Mouse (Mus musculus): ENCODE results near the gene Cpne1. TPM values are rescaled to one million over a fixed set of nuclear protein-coding genes. Genes with fewer than 3 reads are reported as not detected.

Gene Cpne1
- polyA plus RNA-seq, 1 experiment from 2014 or later = 41.5 TPM

- Histone ChIP-seq H3K4me2 (ENCODE audit: low read depth, low read length) (no peak overlapping the region), H3K27ac (ENCODE audit: low read length) (no peak overlapping the region), H3K27me3 (replicated peaks; ENCODE audit: control insufficient read depth, insufficient read depth, low read length) (no peaks in the 10 kb centered on the region), H3K9me3 (ENCODE audit: control insufficient read depth, low read length) (no peaks in the 10 kb centered on the region), H3K36me3 (ENCODE audit: control insufficient read depth, insufficient read depth, low read length) (no peaks in the 10 kb centered on the region), H3K9ac (ENCODE audit: low read depth, low read length) (no peak overlapping the region), H3K4me1 (ENCODE audit: control insufficient read depth, insufficient read depth, low read length) (no peaks in the 10 kb centered on the region), H3K4me3 (ENCODE audit: low read length) (no peak overlapping the region)
- WGBS = 86% methylated on average over 7 of the region's 7 CpGs
- ATAC-seq = no peak
Measured at GRCm38 (mm10) chr2:156087391-156088110, 24.2 kb downstream of the Cpne1 start.

DNA sequence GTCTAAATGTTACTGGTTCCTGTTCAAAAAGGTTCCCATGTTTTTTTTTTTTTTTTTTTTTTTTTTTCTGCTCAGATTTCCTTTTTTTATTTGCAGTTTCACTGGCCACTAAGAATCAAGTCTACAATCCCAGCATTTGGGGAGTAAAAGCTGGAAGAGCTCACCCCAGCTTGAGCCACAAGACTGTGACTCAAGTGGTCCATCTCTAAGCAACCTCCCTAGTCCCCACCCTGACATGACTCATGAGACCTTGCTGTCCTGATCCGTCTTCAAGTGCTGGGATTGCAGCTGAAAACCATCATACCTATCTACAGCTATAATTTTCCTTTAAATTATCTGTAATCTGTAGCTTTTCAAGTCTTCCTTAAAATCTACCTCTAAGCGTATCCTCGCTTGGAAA is 27.2 kb downstream of the Cpne1 start:
- no peak for ATAC-seq
- Histone ChIP-seq H3K4me3 (ENCODE audit: low read length) (no peak overlapping the region), H3K4me2 (ENCODE audit: low read depth, low read length) (no peak overlapping the region), H3K4me1 (ENCODE audit: control insufficient read depth, insufficient read depth, low read length) (0 out of 2 replicates have a peak, but pooled peaks cover 3% of the 10 kb centered on the region), H3K27ac (ENCODE audit: low read length) (no peak overlapping the region), H3K9me3 (ENCODE audit: control insufficient read depth, low read length) (no peaks in the 10 kb centered on the region), H3K36me3 (ENCODE audit: control insufficient read depth, insufficient read depth, low read length) (no peaks in the 10 kb centered on the region), H3K9ac (ENCODE audit: low read depth, low read length) (no peak overlapping the region), H3K27me3 (replicated peaks; ENCODE audit: control insufficient read depth, insufficient read depth, low read length) (no peaks in the 10 kb centered on the region)
- WGBS = 85% methylated on average over 3 of the region's 3 CpGs

DNA sequence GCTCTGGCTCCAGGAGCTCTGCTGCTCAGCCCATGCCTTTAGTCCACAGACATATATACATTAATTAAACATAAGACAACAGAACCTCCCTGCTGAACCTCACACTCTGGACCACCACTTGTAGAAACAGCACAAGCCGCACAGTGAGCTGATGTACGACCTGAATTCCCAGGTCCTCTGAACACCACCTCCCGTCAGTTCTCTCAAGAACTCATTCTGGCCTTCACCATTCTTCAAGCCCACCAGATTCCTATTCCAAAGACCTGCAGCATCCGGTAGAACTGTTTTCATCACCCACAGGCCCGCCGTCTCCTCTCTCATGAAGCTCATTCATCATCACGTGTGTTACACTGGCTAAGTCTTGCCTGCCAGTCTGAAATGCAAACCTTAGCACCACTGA is 31.4 kb downstream of the Cpne1 start:
- Histone ChIP-seq H3K4me3 (ENCODE audit: low read length) (no peak overlapping the region), H3K27me3 (replicated peaks; ENCODE audit: control insufficient read depth, insufficient read depth, low read length) (no peaks in the 10 kb centered on the region), H3K36me3 (ENCODE audit: control insufficient read depth, insufficient read depth, low read length) (peaks cover 21% of the 10 kb centered on the region), H3K4me1 (ENCODE audit: control insufficient read depth, insufficient read depth, low read length) (0 out of 2 replicates have a peak, but pooled peaks cover 3% of the 10 kb centered on the region), H3K9me3 (ENCODE audit: control insufficient read depth, low read length) (no peaks in the 10 kb centered on the region), H3K9ac (ENCODE audit: low read depth, low read length) (no peak overlapping the region), H3K27ac (ENCODE audit: low read length) (no peak overlapping the region), H3K4me2 (ENCODE audit: low read depth, low read length) (no peak overlapping the region)
- WGBS = 66% methylated on average over 7 of the region's 7 CpGs
- no peak for ATAC-seq

GRCm38 (mm10) chr2:156079674-156080073 is 32.1 kb downstream of the Cpne1 start:
- Histone ChIP-seq H3K4me2 (ENCODE audit: low read depth, low read length) (no peak overlapping the region), H3K4me3 (ENCODE audit: low read length) (no peak overlapping the region), H3K27ac (ENCODE audit: low read length) (no peak overlapping the region), H3K36me3 (ENCODE audit: control insufficient read depth, insufficient read depth, low read length) (peaks cover 21% of the 10 kb centered on the region), H3K9me3 (ENCODE audit: control insufficient read depth, low read length) (no peaks in the 10 kb centered on the region), H3K27me3 (replicated peaks; ENCODE audit: control insufficient read depth, insufficient read depth, low read length) (no peaks in the 10 kb centered on the region), H3K4me1 (ENCODE audit: control insufficient read depth, insufficient read depth, low read length) (0 out of 2 replicates have a peak, but pooled peaks cover 3% of the 10 kb centered on the region), H3K9ac (ENCODE audit: low read depth, low read length) (no peak overlapping the region)
- no peak for ATAC-seq
- 43% methylated on average over 4 of the region's 4 CpGs for WGBS

GRCm38 (mm10) chr2:156079183-156079560 is 32.6 kb downstream of the Cpne1 start:
- no peaks in the 10 kb centered on the region for H3K27me3 ChIP-seq (replicated peaks; ENCODE audit: control insufficient read depth, insufficient read depth, low read length)
- no peaks in the 10 kb centered on the region for H3K9me3 ChIP-seq (ENCODE audit: control insufficient read depth, low read length)
- ATAC-seq = no peak
- H3K4me2 ChIP-seq (ENCODE audit: low read depth, low read length) = no peak overlapping the region
- H3K36me3 ChIP-seq (ENCODE audit: control insufficient read depth, insufficient read depth, low read length) = peaks cover 25% of the 10 kb centered on the region
- WGBS = 84% methylated on average over 8 of the region's 8 CpGs
- no peak overlapping the region for H3K9ac ChIP-seq (ENCODE audit: low read depth, low read length)
- 0 out of 2 replicates have a peak, but pooled peaks cover 3% of the 10 kb centered on the region for H3K4me1 ChIP-seq (ENCODE audit: control insufficient read depth, insufficient read depth, low read length)
- no peak overlapping the region for H3K27ac ChIP-seq (ENCODE audit: low read length)
- H3K4me3 ChIP-seq (ENCODE audit: low read length) = no peak overlapping the region

DNA sequence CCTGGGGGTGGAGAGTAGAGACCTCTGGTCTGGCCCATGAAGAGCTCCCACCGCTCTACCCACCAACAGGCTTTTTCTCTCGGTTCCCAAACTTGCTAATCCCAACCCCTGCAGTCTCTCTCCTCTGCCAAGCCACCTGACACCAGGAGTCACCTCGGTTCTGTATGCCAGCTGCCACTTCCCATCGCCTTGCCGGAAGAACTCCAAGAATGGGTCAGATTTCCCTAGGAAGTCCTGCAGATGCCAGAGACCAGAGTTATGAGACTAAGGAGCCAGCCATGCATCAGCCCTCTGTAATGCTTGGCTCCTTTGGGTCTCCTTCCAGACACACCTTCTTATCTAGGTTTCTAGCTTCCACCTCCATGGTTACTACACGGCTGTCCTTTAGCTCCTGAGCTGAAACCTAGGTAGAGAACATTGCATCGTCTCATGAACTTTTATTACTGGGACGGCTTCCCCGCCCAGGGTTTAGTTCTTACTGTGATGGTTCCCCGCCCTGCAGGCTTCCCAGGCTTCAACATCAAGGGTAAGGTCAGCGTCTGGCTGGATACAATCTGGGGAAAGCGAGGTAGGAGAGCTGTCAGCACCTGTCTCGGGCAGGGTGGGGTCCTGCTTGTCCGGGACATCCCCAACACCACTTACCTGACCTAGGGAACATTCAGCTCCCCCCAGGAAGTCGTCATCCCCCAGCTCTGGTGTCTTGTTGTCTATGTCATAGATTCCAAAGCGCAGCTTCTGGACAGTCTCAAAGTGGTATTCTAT is 33.2 kb downstream of the Cpne1 start:
- Histone ChIP-seq H3K9me3 (ENCODE audit: control insufficient read depth, low read length) (no peaks in the 10 kb centered on the region), H3K9ac (ENCODE audit: low read depth, low read length) (no peak overlapping the region), H3K4me2 (ENCODE audit: low read depth, low read length) (no peak overlapping the region), H3K27me3 (replicated peaks; ENCODE audit: control insufficient read depth, insufficient read depth, low read length) (no peaks in the 10 kb centered on the region), H3K36me3 (ENCODE audit: control insufficient read depth, insufficient read depth, low read length) (peaks cover 31% of the 10 kb centered on the region), H3K4me1 (ENCODE audit: control insufficient read depth, insufficient read depth, low read length) (0 out of 2 replicates have a peak, but pooled peaks cover 3% of the 10 kb centered on the region), H3K4me3 (ENCODE audit: low read length) (no peak overlapping the region), H3K27ac (ENCODE audit: low read length) (no peak overlapping the region)
- WGBS = 83% methylated on average over 16 of the region's 16 CpGs
- ATAC-seq = no peak

DNA sequence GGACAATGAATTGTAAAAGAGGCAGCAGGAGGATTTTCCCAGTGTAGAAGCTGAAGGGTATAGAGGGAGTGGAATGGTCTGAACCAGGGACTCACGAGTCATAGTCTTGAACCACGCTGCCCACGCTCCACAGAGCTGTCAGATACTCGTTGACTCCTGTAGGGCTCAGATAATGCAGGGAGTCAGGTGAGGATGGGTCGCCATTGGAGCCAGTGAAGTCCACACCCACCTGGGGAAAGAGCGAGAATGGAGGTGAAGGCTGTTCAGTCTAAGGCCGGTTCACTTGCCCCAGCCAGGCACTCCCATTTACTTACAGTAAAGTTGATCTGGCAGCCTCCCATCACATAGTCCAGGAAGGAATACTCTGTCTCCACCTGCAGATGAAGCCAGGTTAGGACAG is 34.3 kb downstream of the Cpne1 start:
- H3K36me3 ChIP-seq (ENCODE audit: control insufficient read depth, insufficient read depth, low read length) = peaks cover 39% of the 10 kb centered on the region
- no peak overlapping the region for H3K4me2 ChIP-seq (ENCODE audit: low read depth, low read length)
- no peak for ATAC-seq
- H3K9me3 ChIP-seq (ENCODE audit: control insufficient read depth, low read length) = no peaks in the 10 kb centered on the region
- H3K4me3 ChIP-seq (ENCODE audit: low read length) = no peak overlapping the region
- H3K9ac ChIP-seq (ENCODE audit: low read depth, low read length) = no peak overlapping the region
- H3K27ac ChIP-seq (ENCODE audit: low read length) = no peak overlapping the region
- WGBS = 85% methylated on average over 7 of the region's 7 CpGs
- no peaks in the 10 kb centered on the region for H3K27me3 ChIP-seq (replicated peaks; ENCODE audit: control insufficient read depth, insufficient read depth, low read length)
- H3K4me1 ChIP-seq (ENCODE audit: control insufficient read depth, insufficient read depth, low read length) = 0 out of 2 replicates have a peak, but pooled peaks cover 3% of the 10 kb centered on the region

- ATAC-seq = no peak
- H3K4me3 ChIP-seq (ENCODE audit: low read length) = no peak overlapping the region
- peaks cover 48% of the 10 kb centered on the region for H3K36me3 ChIP-seq (ENCODE audit: control insufficient read depth, insufficient read depth, low read length)
- no peaks in the 10 kb centered on the region for H3K4me1 ChIP-seq (ENCODE audit: control insufficient read depth, insufficient read depth, low read length)
- H3K27ac ChIP-seq (ENCODE audit: low read length) = no peak overlapping the region
- H3K27me3 ChIP-seq (replicated peaks; ENCODE audit: control insufficient read depth, insufficient read depth, low read length) = no peaks in the 10 kb centered on the region
- H3K9me3 ChIP-seq (ENCODE audit: control insufficient read depth, low read length) = no peaks in the 10 kb centered on the region
- no peak overlapping the region for H3K4me2 ChIP-seq (ENCODE audit: low read depth, low read length)
- H3K9ac ChIP-seq (ENCODE audit: low read depth, low read length) = no peak overlapping the region
- WGBS = 86% methylated on average over 15 of the region's 15 CpGs
Measured at GRCm38 (mm10) chr2:156073725-156074124, 38.0 kb downstream of the Cpne1 start.

DNA sequence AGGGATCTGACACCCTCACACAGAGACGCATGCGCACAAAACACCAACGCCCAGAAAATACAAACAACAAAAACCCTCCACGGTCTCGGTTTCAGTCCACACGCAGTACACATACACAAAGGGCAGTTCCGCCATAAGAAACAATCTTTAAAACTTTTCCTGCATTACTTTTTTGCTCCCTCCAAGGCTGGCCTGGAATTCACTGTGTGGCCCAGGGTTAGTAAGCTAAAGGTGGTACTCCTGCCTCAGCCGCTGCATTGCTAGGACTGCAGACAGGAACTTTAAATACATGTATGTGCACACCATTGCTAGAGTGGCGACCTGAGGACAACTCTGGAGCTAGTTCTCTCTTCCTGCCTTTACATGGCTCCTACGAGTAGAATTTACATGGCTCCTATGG is 40.5 kb downstream of the Cpne1 start:
- H3K4me3 ChIP-seq (ENCODE audit: low read length) = no peak overlapping the region
- H3K4me2 ChIP-seq (ENCODE audit: low read depth, low read length) = no peak overlapping the region
- no peaks in the 10 kb centered on the region for H3K27me3 ChIP-seq (replicated peaks; ENCODE audit: control insufficient read depth, insufficient read depth, low read length)
- no peak overlapping the region for H3K27ac ChIP-seq (ENCODE audit: low read length)
- H3K9me3 ChIP-seq (ENCODE audit: control insufficient read depth, low read length) = no peaks in the 10 kb centered on the region
- H3K4me1 ChIP-seq (ENCODE audit: control insufficient read depth, insufficient read depth, low read length) = no peaks in the 10 kb centered on the region; the same call in 1 of the 2 replicates
- H3K9ac ChIP-seq (ENCODE audit: low read depth, low read length) = no peak overlapping the region
- 94% methylated on average over 10 of the region's 10 CpGs for WGBS
- H3K36me3 ChIP-seq (ENCODE audit: control insufficient read depth, insufficient read depth, low read length) = peaks cover 34% of the 10 kb centered on the region
- no peak for ATAC-seq
